Mouse (Mus musculus) hematopoietic multipotent progenitor cell, adult 10-12 weeks (in vitro differentiated cells): ENCODE data around the gene Hist1h3f. TPM values are rescaled to one million over a fixed set of nuclear protein-coding genes. Genes with fewer than 3 reads are reported as not detected.

Experiments
- polyA plus RNA-seq: library from polyadenylated mRNA; stranded (reverse); fragments of >175 nt; gene quantifications from 2 replicates; pipeline ENCODE4 v1.2.3, GENCODE M21; 2012; ENCODE audit warnings: low replicate concordance

The Hist1h3f gene
- polyA plus RNA-seq, 1 experiment, result 2.4 TPM

Other genes starting within 250 kb of the Hist1h3f start
- gene Zfp322a, start 174.8 kb upstream of the Hist1h3f start, polyA plus RNA-seq, result 0.58 and 1.2 TPM in 2 replicates
- 4.2 and 5.2 TPM in 2 replicates for gene Abt1, start 120.2 kb upstream of the Hist1h3f start, polyA plus RNA-seq
- gene Btn1a1, start 78.2 kb upstream of the Hist1h3f start, polyA plus RNA-seq, result 0.04 TPM in 1 of 2 replicates, not detected in the other
- not detected in 2 replicates for gene Btn2a2, start 55.2 kb upstream of the Hist1h3f start, polyA plus RNA-seq
- 10.6 and 15.4 TPM in 2 replicates for gene Hist1h4h, start 13.0 kb upstream of the Hist1h3f start, polyA plus RNA-seq
- gene Hist1h2af, start 10.1 kb upstream of the Hist1h3f start, polyA plus RNA-seq, result 44.2 and 69.4 TPM in 2 replicates
- gene Hist1h3g, start 8.6 kb upstream of the Hist1h3f start, polyA plus RNA-seq, result 1.6 and 7.3 TPM in 2 replicates
- gene Hist1h2bh, start 660 bp upstream of the Hist1h3f start, polyA plus RNA-seq, result 0.36 and 0.54 TPM in 2 replicates
- 3.8 and 7.2 TPM in 2 replicates for gene Hist1h4f, start 7.6 kb downstream of the Hist1h3f start, polyA plus RNA-seq
- 0.55 and 0.68 TPM in 2 replicates for gene Hist1h1d, start 9.2 kb downstream of the Hist1h3f start, polyA plus RNA-seq
- 3.2 and 3.6 TPM in 2 replicates for gene Hist1h3e, start 18.3 kb downstream of the Hist1h3f start, polyA plus RNA-seq
- 4.8 and 7.7 TPM in 2 replicates for gene Hist1h2ae, start 27.2 kb downstream of the Hist1h3f start, polyA plus RNA-seq
- 4.5 and 23.6 TPM in 2 replicates for gene Hist1h2bg, start 27.3 kb downstream of the Hist1h3f start, polyA plus RNA-seq
- gene Hist1h2bf, start 30.1 kb downstream of the Hist1h3f start, polyA plus RNA-seq, result 2.0 and 4.0 TPM in 2 replicates
- gene Hist1h2ad, start 30.3 kb downstream of the Hist1h3f start, polyA plus RNA-seq, result 2.4 and 2.6 TPM in 2 replicates
- gene Hist1h3d, start 31.7 kb downstream of the Hist1h3f start, polyA plus RNA-seq, result 0.33 and 1.7 TPM in 2 replicates
- 12.3 and 12.6 TPM in 2 replicates for gene Hist1h4d, start 37.5 kb downstream of the Hist1h3f start, polyA plus RNA-seq
- 1.4 and 1.7 TPM in 2 replicates for gene Hist1h2be, start 77.1 kb downstream of the Hist1h3f start, polyA plus RNA-seq
- gene Hist1h1e, start 78.5 kb downstream of the Hist1h3f start, polyA plus RNA-seq, result 5.6 and 11.8 TPM in 2 replicates
- gene Hist1h2ac, start 139.9 kb downstream of the Hist1h3f start, polyA plus RNA-seq, result 0.80 and 1.2 TPM in 2 replicates
- gene Hist1h2bc, start 140.1 kb downstream of the Hist1h3f start, polyA plus RNA-seq, result 10.2 and 11.3 TPM in 2 replicates
- not detected in 2 replicates for gene Hist1h1t, start 151.8 kb downstream of the Hist1h3f start, polyA plus RNA-seq
- 2.4 and 2.5 TPM in 2 replicates for gene Hist1h4c, start 154.4 kb downstream of the Hist1h3f start, polyA plus RNA-seq
- gene Hfe, start 166.8 kb downstream of the Hist1h3f start, polyA plus RNA-seq, result 12.7 and 34.4 TPM in 2 replicates
- gene Hist1h1c, start 194.8 kb downstream of the Hist1h3f start, polyA plus RNA-seq, result 26.1 and 77.9 TPM in 2 replicates
- gene Hist1h3c, start 201.6 kb downstream of the Hist1h3f start, polyA plus RNA-seq, result 0.55 and 4.8 TPM in 2 replicates
- gene Hist1h2bb, start 202.7 kb downstream of the Hist1h3f start, polyA plus RNA-seq, result 3.5 and 6.0 TPM in 2 replicates
- 4.8 and 6.2 TPM in 2 replicates for gene Hist1h2ab, start 207.1 kb downstream of the Hist1h3f start, polyA plus RNA-seq
- gene Hist1h3b, start 208.2 kb downstream of the Hist1h3f start, polyA plus RNA-seq, result 4.0 TPM in 1 of 2 replicates, not detected in the other
- 4.4 and 10.3 TPM in 2 replicates for gene Hist1h4b, start 213.0 kb downstream of the Hist1h3f start, polyA plus RNA-seq
- gene Hist1h4a, start 217.2 kb downstream of the Hist1h3f start, polyA plus RNA-seq, result 5.9 and 9.4 TPM in 2 replicates
- 1.4 and 5.7 TPM in 2 replicates for gene Hist1h3a, start 218.3 kb downstream of the Hist1h3f start, polyA plus RNA-seq
- 0.40 and 0.81 TPM in 2 replicates for gene Hist1h1a, start 219.6 kb downstream of the Hist1h3f start, polyA plus RNA-seq
- not detected in 2 replicates for gene Trim38, start 225.9 kb downstream of the Hist1h3f start, polyA plus RNA-seq